Mouse (Mus musculus): ENCODE results near the gene Ifna13.

Gene Ifna13

DNA sequence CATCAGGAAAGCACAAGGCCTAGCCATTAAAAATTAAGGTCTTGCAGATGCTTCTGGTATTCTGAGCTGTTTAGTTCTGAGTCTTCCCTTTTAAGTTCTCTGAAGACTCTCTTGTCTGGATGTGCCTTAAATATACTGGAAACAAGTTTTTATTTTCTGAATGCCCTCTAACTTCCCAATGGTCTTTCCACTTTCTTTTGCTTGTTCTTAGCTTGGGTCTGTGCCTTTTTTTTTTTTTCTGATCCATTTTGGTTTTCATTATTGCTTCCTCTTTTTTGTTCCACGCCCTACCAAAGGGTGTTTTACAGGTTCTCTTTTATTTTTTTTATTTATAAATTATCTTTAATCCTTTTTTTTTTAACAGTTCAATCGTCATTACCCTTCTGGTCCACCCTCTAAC lies at the start of gene Ifna13:
Gene Ifna13, minus strand, starts transcription at position 101 of the 400 bp plus-strand sequence.
- DNase-seq: no peak

DNA sequence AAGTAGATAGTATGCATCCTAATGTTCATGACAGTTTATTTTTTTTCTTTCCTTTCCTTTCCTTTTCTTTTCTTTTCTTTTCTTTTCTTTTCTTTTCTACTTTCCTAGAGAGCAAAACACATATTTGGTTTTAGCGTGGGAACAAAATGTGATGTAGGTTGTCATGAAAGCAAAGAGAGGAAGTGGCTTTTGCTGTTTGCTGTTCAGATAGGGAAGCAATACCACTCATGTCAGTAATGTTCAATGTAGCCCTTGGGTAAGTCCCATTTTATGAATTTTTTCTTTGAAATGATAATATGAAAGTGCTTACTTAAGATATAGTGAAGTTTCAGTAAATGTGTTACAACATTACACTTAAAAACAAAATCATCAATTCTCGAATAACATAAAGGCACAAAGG lies 49.1 kb upstream of the Ifna13 start:
- DNase-seq: no peak

DNA sequence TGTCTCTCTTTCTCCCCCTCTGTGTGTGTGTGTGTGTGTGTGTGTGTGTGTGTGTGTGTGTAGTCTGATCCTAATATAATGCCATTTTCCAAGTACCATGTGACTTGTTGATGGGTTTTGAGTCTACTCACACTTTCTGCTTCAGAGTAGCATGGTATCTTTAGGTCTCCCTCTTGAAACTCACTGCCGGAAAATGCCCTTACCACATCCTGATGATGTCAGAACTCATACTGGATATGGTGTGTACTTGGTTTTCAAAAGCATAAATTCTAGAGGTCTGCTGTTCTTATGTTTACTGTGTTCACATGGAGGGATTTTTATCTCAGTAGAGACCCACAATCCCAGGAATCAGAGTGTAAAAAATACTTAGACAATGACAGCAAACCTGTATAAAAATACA lies 48.3 kb upstream of the Ifna13 start:
- DNase-seq: no peak

DNA sequence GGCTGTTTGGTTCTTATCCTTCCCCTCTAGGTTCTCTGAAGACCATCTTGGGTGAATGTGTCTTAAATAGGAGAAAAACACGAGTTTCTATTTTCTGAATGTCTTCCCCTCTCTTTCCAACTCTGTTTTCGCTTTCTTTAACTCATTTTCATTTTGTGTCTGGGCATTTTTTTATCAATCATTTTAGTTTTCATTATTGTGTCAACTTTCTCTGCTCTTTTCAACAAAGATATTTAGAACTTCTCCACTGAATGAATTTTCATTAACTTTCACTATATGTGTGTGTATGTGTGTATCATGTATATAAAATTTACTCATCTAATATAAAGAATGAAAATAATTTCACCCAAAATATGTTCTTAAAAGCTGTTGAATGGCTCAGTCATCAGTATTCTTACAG lies 47.0 kb upstream of the Ifna13 start, which contains the start of gene Ifnab:
Gene Ifnab, minus strand, starts transcription at position 101 of the 400 bp plus-strand sequence.
- no peak for DNase-seq

DNA sequence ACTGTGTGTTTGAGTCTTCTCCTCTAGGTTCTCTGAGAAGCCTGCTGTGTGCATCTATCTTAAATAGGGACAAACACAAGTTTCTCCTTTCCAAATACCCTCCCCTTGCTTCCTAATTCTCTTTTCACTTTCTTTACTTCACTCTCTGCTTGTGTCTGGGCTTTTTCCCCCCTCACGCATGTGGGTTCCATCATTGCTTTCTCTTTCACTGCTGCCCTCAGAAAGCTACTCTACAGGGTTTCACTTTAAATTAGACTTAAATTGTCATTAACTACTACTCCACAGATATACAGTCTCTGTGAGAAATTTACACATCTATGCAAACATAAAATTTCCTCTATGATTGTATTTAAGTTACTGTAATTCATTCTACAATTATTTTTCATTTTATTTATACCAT lies 39.6 kb upstream of the Ifna13 start, which contains the start of gene Ifna2:
Gene Ifna2, minus strand, starts transcription at position 101 of the 400 bp plus-strand sequence.
- no peak for DNase-seq

DNA sequence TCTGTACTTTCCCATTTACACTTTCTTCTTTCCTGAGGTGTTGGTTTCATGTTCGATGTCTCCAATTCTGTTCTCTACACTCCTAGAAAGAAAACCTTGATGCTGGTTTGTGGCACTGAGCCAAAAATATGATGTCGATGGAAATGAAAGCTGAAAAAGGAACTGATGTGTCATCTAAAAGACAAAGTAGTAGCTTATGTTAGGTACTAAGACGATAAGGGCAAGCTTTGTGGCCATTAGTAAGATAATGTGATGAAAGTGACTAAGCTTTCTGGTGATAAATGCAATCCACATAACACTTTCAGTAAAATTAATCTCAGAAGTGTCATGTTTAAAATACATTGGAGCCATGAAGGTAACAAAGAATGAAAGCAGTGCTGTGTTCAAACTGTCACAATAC lies 37.1 kb upstream of the Ifna13 start:
- no peak for DNase-seq

DNA sequence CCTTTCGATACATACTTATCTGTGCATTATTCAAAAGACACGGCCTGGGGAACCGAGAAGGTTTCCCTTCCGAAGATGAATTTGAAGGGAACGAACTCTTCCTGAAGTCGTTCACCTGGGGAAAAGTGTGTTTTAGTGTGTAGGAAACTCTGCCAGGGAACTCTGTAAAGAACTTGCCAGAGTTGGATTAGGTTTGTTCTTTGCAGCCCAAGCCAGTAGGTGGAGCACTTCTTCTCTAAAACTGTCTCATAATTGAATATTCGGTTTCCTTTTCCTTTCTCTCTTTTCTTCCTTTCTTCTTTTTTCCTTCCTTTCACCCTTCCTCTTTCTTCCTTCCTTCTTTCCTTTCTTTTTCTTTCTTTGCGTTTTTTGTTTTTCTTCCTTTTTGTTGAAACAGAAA lies 36.1 kb upstream of the Ifna13 start:
- peak; percentile 54 for DNase-seq

DNA sequence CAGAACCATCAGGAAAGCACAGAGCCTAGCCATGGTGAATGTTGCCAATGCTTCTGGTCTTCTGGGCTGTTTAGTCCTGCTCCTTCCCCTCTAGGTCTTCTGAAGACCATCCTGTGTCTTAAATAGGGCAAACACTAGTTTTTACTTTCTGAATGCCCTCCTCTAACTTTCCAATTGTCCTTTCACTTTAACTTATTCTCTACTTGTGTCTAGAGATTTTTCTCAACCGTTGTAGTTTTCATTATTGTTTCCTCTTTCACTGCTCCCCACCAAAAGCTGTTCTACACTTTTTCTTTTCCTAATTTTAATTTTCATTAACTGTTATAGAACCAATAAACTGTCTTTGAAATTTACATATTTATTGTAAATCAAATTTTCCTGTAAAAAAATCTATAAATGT lies 32.6 kb upstream of the Ifna13 start, which contains the start of gene Ifna16:
Gene Ifna16, minus strand, starts transcription at position 101 of the 400 bp plus-strand sequence.
- DNase-seq: no peak

DNA sequence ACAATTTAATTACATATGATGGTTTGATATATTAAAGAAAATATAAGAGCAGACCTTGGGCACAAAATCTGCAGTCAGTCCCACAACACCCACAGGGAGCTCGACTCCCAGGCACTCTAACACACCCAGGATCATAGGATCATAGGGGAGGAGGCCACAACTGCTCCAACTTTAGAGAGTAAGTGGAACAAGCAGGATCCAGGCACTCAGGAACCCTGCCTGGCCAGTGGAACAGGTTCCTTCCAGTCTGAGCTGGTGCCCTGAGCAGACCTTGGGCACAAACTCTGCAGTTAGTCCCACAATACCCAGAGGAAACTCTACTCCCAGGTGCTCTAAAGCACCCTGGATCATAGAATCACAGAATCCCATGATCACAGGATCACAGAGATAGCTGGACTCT lies 11.2 kb upstream of the Ifna13 start:
- DNase-seq: no peak

DNA sequence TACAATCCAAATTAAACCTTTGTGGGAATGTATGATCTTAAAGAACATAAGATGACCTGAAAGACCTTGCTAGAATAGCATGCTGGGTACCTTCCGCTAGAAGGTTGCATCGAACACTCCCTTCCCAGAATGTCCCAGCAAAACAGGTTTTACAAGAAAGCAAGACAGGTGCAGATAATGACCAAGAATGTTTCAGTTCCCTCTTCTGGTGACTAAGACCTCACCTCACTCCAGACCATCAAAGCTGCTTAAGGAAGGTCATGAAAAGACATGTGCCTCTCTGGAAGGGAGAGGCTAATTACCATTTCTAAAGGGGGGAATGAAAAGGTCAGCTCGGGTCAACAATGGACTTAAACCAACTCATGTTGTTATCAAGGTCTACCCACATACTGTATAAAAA lies 9.4 kb upstream of the Ifna13 start:
- DNase-seq: no peak

DNA sequence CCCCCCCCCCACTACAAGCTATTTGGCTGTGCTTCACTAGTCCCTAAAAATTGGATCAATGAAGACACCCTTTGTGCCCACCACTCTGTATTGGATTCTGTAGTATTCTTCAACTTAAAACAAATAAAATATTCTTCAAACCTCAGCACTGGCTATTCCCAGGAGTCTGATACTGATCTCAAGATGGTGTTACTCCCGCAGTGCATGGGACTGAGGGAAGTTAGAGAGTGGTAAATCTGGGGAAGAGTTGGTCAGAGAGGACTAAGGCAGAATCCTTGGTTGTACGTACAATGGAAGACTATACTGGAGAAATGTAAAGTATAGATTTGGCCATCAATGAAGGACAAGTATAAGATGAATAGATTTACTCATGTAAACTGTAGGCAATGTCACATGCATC lies 1.7 kb downstream of the Ifna13 start:
- no peak for DNase-seq

DNA sequence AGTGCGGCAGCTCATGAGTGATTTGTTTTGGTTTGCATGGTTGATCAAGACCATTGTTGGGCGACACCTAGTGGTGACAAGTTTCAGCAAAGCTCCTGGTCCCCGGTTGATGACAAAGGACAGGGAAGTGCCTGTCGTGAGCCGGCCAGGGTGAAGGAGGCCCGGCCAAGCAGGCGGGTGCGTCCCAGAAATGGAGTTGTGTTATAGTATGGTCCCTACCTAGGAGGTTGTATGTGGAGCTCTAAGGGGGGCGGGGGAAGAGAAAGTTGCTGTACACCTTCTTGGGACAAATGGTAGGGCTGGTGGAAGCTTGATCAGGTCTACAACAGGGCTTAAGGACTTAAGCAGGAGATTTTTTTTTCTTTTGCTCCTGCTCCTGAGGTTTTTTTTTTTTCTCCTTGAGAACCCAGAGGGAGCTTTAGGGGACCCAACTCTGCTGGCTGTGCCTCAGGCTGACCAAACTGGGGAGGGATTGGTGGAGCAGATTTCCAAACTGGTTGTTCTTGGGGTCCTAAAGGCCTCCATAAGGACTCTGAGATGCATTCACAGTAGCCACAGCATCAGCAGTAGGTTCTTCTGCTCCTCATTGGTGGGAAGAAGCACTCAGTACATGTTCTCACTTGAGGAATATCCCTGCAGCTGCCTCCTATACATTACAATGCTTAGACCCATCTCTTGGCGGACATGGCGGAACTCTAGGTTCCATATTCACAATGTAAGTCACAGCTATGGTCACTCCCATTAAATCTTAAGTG lies 3.0 kb downstream of the Ifna13 start:
- peak; percentile 96 for DNase-seq

DNA sequence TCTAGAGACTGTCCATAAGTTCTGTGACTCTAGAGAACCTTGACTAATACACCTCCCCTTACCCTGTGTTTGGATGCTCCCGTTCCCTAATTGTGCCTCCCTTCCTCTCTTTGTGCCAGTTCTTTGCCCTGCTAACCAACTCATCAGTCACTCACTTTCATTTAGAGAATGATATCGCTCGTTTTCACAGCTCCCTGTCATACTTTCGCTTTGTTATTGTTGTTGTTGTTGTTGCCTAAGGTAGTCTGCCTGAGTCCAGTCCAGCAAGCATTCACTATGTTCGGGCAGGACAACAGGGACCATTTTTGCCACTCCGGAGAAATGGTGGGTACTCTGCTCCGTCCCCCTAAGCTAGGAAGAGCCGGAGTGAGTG lies 3.6 kb downstream of the Ifna13 start:
- no peak for DNase-seq

DNA sequence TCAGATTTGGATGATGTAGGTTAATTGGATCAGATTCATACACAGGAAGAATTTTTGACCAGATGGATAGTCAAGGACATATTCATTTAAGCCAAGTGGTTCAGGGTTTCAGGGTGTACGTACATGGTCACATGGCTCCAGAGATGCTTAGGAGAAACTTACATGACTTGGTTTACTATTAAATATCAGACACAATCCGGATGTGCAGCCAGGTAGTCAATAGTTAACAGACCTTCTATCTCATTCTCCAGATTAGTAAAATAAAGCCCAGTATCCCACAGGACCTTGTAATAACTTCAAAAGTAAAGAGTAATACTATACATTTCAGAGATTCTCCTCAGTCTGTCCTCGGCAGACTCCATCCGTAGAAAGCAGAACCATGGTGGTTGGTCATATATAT lies 9.9 kb downstream of the Ifna13 start, which contains the start of gene C87499:
Gene C87499, minus strand, starts transcription at position 101 of the 400 bp plus-strand sequence.
- no peak for DNase-seq

DNA sequence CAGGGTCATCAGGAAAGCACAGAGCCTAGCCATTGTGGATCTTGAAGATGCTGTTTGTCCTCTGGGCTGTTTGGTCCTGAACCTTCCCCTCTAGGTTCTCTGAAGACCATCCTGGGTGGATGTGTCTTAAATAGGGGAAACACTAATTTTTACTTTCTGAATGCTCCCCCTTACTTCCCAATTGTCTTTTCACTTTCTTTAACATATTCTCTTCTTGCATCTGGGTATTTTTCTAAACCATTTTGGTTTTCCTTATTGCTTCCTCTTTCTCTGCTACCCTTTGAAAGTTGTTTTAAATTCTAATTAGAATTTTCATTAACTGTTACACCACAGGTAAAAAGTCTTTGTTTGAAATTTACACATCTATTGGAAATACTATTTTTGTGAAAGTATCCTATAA lies 41.0 kb downstream of the Ifna13 start, which contains the start of gene Ifna12:
Gene Ifna12, minus strand, starts transcription at position 101 of the 400 bp plus-strand sequence.
- DNase-seq: no peak

Data from lung, postnatal 36 days (tissue).